Mouse (Mus musculus) urinary bladder, adult 18-20 months (tissue): Measurements from ENCODE around the gene Armc12.
"Not testable (repeated sequence)": the region's sequence is repeated elsewhere in the genome, so short reads cannot be mapped to it uniquely, and the experiment has no call there.

Experiments used
- DNase-seq, 2 experiments: peaks; one replicate each; pipeline ENCODE4 v3.0.0; 2022; ENCODE audit warnings: low spot score in 2 of 2, mixed read lengths in 2 of 2

Gene Armc12

DNA sequence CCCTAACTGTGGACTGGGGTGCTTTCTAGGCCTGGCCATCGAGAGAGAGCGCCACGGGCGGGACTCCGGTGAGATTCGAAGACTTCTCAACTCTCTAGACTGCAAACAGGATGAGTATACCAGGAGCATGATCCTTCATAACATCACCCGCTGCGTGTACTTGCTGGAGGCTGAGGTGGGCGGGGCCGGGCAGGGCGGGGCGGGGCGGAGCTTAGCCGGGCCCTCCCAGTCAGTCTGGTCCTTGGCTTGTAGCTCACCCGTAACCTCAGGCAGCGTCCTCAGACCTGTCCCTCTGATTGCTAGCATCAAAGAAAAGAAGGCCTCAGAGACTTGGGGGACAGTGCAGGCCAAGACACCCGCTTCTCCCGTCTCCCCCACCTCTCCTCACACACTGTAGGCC lies 1.3 kb downstream of the Armc12 start:
- no peak for DNase-seq

DNA sequence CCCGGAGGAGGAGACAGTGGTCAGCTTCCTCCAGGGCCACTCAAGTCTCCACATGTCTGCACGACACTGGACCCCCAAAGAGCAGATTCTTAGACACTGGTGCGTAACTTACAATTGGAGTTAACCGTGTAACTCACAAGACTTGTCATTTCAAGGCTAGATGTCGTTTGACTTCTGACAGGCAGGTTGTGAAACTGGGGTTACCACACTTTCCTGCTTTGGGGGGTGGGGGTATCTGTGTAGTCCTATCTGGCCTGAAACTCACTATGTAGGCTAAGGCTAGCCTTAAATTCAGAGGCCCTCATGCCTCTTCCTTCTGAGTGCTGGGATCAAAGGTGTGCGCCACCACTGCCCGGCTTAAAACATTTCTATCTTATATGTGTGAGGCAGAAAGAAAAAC lies 2.0 kb downstream of the Armc12 start:
- no peak for DNase-seq

DNA sequence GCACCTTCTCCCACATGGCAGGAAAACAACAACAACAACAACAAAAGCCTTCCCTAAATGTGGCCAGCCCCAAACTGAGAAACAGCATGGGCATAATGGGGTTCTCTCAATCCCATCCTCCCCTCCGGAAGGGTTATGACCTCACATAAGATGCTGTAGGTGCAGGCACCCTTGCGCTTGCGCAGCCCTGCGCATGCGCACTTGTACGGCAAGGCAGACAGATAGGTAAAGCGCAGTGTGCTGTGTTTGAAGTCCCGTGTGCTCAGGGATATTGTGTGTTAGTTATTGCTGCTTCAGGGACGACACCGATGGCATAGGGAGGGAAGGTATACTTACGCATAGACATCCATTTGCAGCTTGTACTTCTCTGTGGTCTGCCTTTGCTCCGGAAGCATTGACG lies 2.7 kb downstream of the Armc12 start:
- no peak for DNase-seq

DNA sequence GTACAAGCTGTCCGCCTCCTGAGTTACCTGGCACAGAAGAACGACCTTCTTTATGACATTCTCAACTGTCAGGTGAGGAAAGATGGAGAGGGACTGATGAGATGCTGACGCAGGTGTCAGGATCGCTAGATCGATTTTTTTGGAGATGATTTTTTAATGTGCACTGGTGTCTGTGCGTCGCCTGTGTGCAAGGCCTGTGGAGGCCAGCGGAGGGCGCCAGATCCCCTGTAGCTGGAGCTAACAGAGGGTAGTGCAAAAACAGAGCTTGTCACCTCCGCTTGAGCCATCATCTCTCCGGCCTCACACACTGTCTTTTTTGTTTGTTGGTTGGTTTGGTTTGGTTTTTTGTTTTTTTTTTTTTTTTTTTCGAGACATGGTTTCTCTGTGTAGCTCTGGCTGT lies 7.3 kb downstream of the Armc12 start:
- no peak for DNase-seq

DNA sequence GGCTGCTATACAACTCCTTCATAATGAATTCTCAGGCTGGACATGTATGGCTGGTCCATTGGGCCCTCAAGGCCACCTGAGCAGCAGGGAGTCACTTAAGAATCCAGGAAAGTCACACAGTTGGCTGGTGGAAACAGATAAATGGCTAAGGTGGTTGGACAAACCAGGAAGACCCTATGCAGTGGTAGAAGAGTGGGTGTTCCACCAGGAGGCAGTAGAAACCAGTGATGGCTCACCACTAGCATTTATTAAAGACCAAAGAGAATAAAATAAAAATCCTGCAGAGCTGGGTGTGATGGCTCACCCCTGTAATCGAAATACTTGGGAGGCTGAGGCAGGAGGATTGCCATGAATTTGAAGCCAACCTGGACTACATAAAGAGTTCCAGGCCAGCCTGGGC lies 16.3 kb downstream of the Armc12 start:
- no peak for DNase-seq

DNA sequence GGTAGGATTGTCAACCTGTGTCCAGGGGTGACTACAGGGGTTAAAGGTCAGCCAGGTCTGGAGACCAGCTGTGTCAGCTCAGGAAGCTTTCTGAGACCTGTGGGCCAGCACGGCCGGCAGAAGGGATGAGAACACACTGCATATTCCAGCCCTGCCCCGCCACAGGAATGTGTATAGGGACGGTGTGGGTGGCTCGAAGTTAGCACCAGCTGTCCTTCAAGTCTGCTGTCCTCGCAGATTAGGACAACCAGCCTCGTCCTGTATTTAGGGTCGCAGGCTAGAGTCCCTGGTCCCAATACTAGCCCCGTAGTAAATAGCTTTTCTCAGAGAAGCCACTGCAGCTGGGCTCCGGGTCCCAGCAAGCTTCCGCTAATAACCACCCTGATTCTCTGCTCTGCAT lies 17.9 kb downstream of the Armc12 start:
- no peak for DNase-seq

DNA sequence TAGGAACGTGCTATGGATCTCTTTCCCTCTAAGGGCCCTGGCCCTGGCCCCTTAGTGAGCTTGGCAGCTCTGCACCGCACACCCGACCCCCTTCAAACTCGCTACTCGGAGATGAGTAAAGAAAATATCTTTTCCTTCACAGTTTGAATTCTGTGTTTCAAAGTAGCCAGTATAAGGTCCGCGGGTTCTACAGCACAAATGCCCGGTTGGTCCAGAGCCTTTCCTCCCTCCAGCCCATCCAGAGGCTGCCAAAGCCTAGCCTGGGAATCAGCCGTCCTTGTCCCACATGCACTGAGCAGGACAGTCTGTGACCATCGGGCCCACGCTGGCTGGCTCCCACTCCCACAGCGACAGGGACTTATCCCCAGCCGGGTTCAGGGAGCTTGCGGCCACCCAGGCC lies 18.5 kb downstream of the Armc12 start, which contains the start of gene Clpsl2:
Gene Clpsl2, plus strand, starts transcription at position 301 of the 400 bp plus-strand sequence.
- DNase-seq = no peak

DNA sequence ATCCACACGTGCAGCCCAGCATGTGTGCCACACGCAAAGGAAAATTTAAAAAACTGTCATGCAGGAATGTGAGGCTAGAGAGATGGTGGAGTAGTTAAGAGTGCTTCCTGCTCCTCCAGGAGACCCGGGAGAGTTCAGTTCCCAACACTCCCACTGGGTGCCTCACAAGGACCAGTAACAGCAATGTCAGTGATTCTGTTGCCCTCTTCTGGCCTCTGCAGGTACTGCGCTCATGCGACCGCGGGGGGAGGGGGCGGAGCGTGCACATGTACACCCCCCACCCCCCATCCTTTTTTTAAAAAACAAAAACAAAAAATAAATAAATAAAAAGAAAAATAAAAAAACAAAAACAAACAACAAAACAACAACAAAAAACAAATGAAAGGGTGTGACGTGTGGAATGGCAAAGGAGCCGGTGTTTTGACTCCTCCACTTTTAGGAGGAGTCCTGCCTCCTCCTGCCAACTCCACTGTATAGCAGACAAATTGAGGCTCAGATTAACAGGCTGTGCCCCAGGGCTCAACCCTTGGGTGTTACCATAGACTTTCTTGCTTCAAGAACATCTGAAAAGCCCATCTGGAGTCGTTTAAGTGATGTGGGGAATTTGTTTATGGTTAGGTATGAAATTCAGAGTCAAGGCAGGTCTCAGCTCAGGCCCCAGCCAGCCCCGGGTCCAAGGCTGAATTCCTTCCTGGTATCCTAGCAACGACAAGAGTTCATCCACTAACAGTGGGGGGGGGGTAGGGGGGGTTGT lies 22.6 kb downstream of the Armc12 start:
- DNase-seq = peak; percentile 11 to 63

DNA sequence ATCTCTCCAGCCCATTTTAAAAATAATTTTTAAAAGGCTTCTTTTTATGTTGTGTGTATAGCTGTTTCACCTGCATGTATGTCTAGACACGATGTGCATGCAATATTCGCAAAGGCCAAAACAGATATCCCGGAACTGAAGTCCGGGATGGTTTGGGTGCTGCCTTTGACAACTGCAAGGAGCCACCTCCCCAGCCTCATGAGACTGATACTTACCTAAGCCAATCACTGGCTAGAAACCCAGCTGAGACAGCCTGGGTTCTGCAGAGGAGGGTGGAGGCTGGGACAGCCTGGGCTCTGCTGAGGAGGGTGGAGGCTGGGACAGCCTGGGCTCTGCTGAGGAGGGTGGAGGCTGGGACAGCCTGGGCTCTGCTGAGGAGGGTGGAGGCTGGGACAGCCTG lies 23.4 kb downstream of the Armc12 start:
- DNase-seq = not testable (repeated sequence)

DNA sequence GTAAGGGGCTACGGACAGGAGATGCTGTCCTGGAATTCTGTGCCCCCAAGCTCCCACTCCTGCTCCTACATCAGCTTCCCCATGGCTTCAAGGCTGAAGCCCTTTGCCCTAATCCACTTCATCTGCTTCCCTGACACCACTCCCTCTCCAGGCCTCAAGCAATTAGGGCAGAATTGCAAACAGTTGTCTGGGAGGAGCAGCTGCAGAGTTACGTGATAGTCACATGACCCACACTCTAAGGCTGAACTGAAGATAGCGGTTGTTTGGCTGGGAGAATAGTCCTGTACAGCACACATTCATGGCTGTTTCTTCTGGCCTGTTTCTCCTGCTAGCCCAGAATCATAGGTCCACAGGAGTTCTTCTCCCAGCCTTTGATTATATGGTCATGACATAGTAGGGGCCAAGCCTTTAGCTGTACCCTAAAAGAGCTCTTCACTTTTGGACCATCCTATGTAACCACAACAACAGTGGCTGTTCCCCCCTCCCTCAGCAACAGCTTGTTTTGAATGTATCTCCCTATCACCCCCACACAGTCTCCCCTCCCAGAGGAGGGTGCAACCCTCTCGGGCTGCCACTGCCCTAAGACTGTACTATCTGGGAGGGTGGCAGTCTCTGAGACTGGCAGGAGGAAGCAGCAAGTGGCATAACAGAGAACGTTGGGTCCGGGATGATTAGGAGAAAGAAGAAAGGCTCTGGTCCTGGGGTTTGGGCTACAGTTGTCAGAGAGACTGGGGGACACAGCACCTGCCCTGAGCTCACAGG lies 26.2 kb downstream of the Armc12 start:
- no peak for DNase-seq

DNA sequence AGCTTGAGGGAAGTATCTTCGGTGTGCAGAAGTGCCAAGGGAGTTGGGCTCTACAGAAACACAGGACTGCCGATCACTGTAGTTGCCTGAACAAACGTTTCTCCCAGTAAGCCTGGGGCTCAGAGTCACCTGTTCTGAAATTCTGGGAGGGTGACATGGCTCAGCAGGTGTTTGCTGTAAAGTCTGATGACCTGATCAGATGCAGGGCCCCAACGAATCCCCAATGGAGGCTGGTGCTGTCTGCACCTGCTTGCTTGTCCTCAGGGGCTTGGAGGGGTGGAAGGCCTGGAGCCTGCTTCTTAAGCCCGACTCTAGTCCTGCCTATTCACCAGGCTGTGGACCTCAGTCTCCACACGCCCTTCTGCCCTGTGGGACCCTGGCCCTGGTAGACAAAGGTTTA lies 27.2 kb downstream of the Armc12 start:
- no peak for DNase-seq

DNA sequence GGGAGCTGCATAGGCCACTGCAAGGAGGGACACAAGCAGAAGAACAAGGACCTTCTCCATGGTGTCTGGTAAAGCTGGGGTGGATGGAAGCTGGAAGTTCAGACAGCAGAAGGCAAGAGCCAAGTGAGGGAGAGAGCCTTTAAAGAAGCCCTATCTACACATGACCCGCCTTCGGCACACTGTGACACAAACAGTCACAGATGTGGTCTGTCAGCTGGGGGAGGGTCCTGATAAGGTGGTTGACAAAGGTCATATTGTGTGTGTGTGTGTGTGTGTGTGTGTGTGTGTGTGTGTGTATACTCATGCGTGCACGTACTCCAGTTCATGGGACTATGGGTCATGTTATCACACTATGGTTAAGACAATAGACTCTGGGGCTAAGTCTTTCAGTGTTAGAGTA lies 30.0 kb downstream of the Armc12 start, which contains the start of gene Clps:
Gene Clps, minus strand, starts transcription at position 169 of the 400 bp plus-strand sequence.
- no peak for DNase-seq

DNA sequence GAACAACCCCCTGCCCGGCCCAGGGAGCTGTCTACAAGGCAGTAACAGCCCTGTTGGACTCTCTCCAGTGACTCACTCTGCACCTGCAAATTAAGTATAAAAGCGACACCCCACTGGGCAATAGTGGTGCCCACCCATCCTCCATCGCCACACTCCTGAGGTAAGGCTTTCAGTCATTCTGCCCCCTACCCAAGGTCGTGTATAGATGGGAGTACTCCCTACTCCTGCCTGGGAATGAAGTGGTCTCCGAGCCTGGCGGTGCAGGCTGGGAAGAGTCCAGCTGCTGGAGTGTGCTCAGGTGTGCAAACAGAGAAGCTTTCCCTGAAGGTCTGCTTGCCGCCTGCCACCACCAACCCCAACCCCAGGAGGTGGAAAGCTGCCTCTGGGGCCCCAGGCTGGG lies 31.0 kb downstream of the Armc12 start:
- DNase-seq = no peak

DNA sequence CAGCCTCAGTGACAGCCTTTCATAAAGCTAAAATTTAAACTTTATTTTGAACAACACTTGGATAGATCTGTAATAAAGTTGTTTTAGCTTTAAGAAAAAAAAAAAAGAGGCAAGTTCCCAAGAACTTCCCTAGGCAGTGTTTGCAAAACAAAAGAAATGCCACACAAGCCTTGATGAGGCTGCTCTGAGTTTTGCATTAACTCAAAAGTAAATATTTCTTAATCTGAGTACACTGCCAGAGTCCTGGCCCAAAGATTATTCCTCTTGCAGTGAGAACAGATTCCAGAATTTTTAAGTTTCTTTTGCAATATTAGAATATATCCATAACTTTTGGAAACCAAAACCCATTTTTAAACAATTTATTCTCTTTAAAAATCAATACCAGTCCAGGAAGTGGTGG lies 34.6 kb downstream of the Armc12 start:
- DNase-seq = no peak

DNA sequence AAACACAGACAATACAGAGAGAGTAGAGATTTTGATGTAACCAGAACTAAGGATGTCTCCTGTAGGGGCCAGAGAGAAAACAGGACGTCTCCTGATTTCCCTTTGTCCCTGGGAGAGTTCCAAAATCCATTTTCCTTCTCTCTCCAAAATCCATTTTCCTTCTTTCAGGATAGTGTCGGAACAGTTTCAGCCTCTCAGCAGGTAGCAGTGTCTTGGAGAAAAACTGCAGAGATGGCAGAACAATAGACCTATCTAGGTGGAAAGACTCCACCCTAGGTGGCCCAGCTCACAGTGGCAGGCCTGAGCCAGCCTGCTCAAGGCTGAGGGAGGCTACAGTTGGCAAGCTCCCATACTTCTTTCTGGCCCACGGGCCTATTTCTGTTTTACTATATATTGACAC lies 36.9 kb downstream of the Armc12 start:
- DNase-seq = no peak

DNA sequence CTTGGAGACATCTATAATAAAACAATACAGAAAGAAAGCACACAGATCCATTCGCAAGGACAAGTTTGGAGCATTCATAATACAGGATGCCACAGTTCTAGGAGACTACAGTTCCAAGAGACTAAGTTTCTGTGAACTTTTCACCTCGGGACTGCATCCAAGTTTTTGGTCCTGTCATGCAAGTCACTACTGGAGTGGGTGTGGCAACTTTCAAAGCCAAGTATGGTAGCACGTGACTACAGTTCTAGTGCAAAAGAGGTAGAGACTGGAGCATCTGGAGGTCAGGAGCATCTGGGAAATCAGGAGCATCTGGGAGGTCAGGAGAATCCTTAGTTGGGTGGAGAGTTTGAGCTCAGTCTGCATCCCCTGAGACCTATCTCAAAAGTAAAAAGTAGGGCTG lies 41.3 kb downstream of the Armc12 start:
- no peak for DNase-seq

DNA sequence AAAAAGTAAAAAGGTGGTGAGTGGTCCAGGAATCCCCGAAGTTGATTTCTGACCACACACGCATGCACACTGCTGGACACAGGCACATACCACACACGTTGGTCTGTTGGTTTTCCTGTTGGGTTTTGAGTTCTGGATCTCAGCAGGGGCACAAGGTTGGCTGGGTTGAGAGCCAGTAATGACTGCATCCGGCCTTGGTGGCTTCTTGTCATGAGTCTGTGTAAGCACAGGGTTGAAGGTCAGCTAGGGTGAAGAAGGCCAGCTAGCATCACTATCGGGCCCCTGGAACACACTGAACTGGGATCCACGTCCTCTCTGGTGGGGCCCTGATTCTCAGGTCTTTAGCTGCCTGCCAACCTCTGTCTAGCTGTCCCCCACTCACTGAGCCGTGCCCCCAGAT lies 41.9 kb downstream of the Armc12 start:
- DNase-seq = no peak

DNA sequence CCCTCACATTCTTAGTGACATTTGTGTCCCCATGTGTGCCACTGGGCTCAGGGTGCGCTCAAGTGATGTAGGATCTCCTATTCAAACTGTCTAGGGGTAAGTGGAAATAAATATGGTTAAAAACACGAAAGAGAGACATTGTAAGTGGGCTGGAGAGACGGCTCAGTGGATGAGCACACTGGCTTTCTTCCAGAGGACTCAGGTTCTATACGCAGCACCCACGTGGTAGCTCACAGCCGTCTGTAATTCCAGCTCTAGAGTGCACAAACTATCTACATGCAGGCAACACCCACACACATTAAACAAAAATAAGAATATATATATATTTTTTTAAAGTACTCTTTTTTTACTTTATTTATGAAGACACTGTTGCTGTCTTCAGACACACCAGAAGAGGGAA lies 42.3 kb downstream of the Armc12 start:
- no peak for DNase-seq

DNA sequence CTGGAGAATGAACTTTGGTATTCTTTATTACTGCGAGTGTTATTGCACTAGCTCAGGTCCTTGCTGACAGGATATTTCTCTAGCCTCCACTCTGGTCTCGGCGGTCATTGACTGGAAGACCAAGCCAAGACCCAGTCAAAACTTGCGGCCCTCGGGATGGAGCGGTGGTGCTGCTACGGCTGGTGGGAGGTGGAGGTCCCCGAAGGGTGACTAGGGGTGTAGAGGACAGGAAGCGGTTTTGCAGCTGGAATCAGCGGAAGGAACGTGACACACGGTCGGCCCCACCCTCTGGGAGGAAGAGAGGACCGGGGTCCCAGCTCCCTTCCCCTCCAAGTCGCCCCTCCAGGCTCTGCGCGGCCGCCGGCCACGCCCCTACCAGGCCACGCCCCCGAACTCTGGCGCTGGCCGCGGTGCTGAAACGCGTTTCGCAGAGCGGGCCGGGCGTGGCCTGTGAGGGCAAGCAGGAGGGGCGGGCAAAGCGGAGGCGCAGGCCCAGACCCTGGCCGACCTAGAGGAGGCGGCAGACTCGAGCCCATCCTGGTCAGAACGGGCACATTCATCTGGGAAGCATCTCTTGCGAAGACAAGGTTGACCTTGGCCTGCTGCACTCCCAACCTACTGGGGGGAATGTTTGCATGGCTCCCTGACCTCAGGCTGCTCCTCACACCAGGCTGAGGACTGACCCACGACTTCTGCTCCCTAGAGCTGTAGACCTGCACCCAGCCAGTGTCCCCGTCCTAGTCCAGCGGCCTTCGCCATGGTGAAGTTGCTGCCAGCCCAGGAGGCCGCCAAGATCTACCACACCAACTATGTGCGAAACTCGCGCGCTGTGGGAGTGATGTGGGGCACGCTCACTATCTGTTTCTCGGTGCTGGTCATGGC lies 44.9 kb downstream of the Armc12 start, which contains the start of gene Lhfpl5:
Gene Lhfpl5, plus strand, starts transcription at position 398 of the 882 bp plus-strand sequence.
- no peak for DNase-seq

DNA sequence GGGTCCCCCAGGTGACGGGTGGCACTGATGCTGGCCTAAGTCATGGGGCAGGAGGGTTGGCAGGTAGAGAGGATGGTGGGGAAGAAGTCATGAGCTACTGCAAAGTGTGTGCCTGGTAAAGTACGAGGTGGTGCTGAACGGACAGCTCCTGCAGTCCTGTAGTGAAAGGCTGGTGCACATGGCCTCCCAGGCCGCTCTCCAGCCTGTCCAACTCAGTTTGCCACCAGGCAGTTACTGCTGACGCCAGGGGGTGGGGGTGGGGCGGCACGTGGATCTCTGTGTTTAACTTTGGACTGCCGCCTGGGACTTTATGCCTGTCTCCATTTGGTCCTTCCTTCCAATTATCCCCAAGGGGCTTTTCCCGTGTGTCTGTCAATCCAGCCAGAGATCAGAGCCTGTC lies 49.8 kb downstream of the Armc12 start:
- DNase-seq = peak in 1 of 2 experiments; percentile 44

DNA sequence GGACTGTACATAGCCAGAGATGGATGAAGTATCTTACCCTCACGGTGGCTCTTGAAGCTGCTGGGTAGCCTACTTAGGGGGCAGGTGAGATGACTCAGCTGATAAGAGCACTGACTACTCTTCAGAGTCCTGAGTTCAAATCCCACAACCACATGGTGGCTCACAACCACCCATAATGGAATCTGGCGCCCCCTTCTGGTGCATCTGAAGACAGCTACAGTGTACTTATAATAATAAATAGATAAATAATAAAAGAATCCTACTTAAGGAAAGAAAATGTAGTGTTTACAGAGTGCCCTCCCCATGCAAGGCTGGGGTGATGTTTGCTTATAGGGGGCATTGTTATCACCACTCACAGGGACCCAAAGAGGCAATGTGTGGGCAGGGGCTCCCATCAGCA lies 50.5 kb downstream of the Armc12 start:
- DNase-seq = no peak

DNA sequence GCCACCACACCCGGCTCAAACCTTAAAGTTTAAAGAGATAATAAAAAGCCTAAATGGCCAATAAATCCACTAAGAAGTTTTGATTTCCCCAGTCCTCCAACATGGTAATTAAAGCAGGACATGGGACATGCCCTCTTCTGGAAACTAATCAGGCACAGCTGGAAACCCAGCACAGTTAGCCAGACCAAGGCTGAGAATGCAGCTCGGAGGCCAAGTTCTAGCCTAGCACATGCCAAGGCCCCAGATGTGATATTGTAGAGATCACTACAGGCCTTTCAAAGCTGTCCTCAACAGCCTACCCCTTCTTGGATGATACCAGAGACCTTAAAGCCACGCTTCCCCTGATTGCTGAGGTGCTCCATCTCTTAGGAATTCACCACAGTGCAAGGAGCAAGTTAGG lies 55.9 kb downstream of the Armc12 start:
- DNase-seq = no peak
